Mouse (Mus musculus): ENCODE data around the gene Chchd3. TPM values are rescaled to one million over a fixed set of nuclear protein-coding genes. Genes with fewer than 3 reads are reported as not detected.

Gene Chchd3
- polyA plus RNA-seq, 1 experiment = 85.6 TPM

DNA sequence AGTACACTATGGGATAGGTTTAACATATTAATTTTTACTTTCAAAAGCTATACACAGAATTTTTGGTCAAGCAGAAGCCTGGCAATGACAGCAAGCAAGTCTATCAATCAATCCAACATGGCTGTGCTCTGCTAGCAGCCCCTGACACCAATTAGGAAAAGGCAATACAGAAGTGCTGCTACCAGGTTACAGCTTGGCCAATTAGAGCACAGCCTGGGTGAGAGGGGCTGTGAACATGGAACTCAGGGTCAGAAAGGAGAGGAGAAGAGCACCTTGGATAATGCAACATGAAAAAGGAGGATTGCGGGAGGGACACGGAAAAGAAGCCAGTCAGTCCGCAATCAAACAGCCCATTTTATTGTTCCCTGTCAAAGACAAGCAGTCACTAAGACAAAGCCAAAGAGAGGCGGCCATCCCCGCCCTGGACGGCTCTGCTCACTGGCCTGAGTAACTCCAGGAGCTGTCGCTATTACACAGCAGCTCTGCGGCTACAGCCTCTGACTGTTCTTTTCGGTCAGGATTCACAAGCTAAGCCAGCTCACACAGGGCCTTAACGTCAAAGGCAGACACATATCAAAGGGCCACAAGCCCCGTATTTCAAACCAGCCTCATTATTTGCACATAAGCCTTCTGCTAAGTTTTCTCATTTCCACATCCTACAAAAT, 128.8 kb downstream of the Chchd3 start:
- peak; percentile 68 for DNase-seq (ENCODE audit: low read depth)
- TF ChIP-seq POLR2A (IDR thresholded peaks at IDR 0.05; ENCODE audit: borderline replicate concordance, extremely low read depth, insufficient read depth, insufficient read length, poor library complexity, severe bottlenecking) (no peak), CTCF (IDR thresholded peaks at IDR 0.05; ENCODE audit: borderline replicate concordance, extremely low read depth, insufficient read depth, insufficient read length) (no peak)

DNA sequence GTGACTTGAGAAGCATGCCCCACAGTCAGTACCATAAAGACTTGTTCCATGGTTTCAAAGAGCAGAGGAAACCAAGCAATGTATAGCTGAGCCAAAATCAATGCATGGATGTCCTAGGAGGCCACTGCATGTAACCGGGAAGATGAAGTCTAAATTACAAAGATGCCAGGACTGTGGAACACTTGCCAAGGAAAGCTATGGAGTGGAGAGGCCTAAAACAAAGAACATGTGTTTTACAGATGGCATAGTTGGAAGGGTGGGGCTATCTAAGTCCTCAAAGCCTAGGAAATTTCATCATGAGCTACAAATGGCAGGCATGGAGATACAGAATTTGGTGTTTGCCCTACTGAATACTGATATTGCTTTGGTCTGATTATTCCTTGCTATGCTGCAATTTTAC, 137.7 kb downstream of the Chchd3 start:
- TF ChIP-seq CTCF (IDR thresholded peaks at IDR 0.05; ENCODE audit: borderline replicate concordance, extremely low read depth, insufficient read depth, insufficient read length) = no peak
- no peak for TF ChIP-seq POLR2A (IDR thresholded peaks at IDR 0.05; ENCODE audit: borderline replicate concordance, extremely low read depth, insufficient read depth, insufficient read length, poor library complexity, severe bottlenecking)

GRCm38 (mm10) chr6:32920091-32920490, 140.0 kb downstream of the Chchd3 start:
- no peak for DNase-seq (ENCODE audit: low read depth)
- TF ChIP-seq POLR2A (IDR thresholded peaks at IDR 0.05; ENCODE audit: borderline replicate concordance, extremely low read depth, insufficient read depth, insufficient read length, poor library complexity, severe bottlenecking) (no peak), CTCF (IDR thresholded peaks at IDR 0.05; ENCODE audit: borderline replicate concordance, extremely low read depth, insufficient read depth, insufficient read length) (no peak)

More for the DNA sequence above, 137.7 kb downstream of the Chchd3 start:
- DNase-seq (ENCODE audit: low read depth) = no peak

- DNase-seq (ENCODE audit: low read depth) = no peak
- TF ChIP-seq POLR2A (IDR thresholded peaks at IDR 0.05; ENCODE audit: borderline replicate concordance, extremely low read depth, insufficient read depth, insufficient read length, poor library complexity, severe bottlenecking) (no peak), CTCF (IDR thresholded peaks at IDR 0.05; ENCODE audit: borderline replicate concordance, extremely low read depth, insufficient read depth, insufficient read length) (no peak)
These were observed 149.4 kb downstream of the Chchd3 start for GRCm38 (mm10) chr6:32910692-32911091.

GRCm38 (mm10) chr6:32899061-32899460, 161.0 kb downstream of the Chchd3 start:
- no peak for TF ChIP-seq POLR2A (IDR thresholded peaks at IDR 0.05; ENCODE audit: borderline replicate concordance, extremely low read depth, insufficient read depth, insufficient read length, poor library complexity, severe bottlenecking)
- no peak for TF ChIP-seq CTCF (IDR thresholded peaks at IDR 0.05; ENCODE audit: borderline replicate concordance, extremely low read depth, insufficient read depth, insufficient read length)

DNA sequence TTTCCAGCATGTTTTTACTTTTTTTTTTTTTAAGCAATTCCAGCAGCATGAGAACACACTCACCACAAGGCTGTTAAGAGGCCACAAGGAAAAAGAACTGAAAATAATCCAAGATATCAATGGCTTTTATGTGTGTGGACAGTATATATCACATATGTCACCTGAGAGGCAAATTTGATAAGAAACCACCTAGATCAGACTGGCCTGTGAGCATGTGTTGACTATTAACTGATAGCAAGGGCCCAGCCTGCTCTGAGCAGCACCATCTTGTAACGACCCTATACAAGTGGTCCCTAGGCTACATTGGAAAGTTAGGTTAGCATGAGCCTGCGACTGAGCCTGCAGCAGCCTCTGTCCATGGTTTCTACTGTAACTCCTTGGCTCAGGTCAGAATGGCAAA, 166.0 kb downstream of the Chchd3 start:
- DNase-seq (ENCODE audit: low read depth) = no peak
- TF ChIP-seq CTCF (IDR thresholded peaks at IDR 0.05; ENCODE audit: borderline replicate concordance, extremely low read depth, insufficient read depth, insufficient read length) (no peak), POLR2A (IDR thresholded peaks at IDR 0.05; ENCODE audit: borderline replicate concordance, extremely low read depth, insufficient read depth, insufficient read length, poor library complexity, severe bottlenecking) (no peak)

More at GRCm38 (mm10) chr6:32899061-32899460, 161.0 kb downstream of the Chchd3 start:
- no peak for DNase-seq (ENCODE audit: low read depth)

GRCm38 (mm10) chr6:32890726-32891125, 169.3 kb downstream of the Chchd3 start:
- no peak for DNase-seq (ENCODE audit: low read depth)
- TF ChIP-seq CTCF (IDR thresholded peaks at IDR 0.05; ENCODE audit: borderline replicate concordance, extremely low read depth, insufficient read depth, insufficient read length) (no peak), POLR2A (IDR thresholded peaks at IDR 0.05; ENCODE audit: borderline replicate concordance, extremely low read depth, insufficient read depth, insufficient read length, poor library complexity, severe bottlenecking) (no peak)

DNA sequence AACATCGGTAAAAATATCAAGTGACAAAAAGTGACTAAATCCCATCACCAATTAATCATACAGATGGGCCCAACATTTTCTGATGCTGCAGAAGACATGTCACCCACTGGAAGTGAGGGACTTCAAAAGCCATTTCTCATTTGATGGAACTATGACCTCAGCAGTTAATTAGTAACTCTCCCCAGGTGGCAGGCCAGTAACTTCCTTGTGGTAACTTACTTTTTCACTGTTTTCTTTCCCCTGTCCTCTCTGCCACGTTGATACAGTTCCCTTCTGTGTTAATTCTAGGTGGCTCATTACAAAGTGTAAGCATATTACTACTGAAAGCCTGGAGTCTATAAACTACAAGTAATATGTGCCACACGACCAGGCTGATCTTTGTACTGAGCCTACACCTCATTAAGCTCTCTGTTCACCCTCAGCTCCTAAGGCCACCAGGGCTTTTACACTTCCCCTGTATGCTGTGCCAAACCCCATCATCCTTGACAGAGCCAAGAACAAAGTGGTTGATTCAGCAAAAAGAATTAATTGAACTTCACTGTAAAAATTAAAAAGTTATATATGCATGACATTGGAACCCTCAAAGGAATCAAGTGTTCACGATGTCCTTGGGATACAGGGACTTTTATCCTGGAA, 171.0 kb downstream of the Chchd3 start:
- TF ChIP-seq CTCF (IDR thresholded peaks at IDR 0.05; ENCODE audit: borderline replicate concordance, extremely low read depth, insufficient read depth, insufficient read length) (no peak), POLR2A (IDR thresholded peaks at IDR 0.05; ENCODE audit: borderline replicate concordance, extremely low read depth, insufficient read depth, insufficient read length, poor library complexity, severe bottlenecking) (no peak)

GRCm38 (mm10) chr6:32878586-32878985, 181.5 kb downstream of the Chchd3 start:
- peak; percentile 51 for DNase-seq (ENCODE audit: low read depth)
- TF ChIP-seq POLR2A (IDR thresholded peaks at IDR 0.05; ENCODE audit: borderline replicate concordance, extremely low read depth, insufficient read depth, insufficient read length, poor library complexity, severe bottlenecking) (no peak), CTCF (IDR thresholded peaks at IDR 0.05; ENCODE audit: borderline replicate concordance, extremely low read depth, insufficient read depth, insufficient read length) (no peak)

More for the DNA sequence above, 171.0 kb downstream of the Chchd3 start:
- DNase-seq (ENCODE audit: low read depth) = no peak

DNA sequence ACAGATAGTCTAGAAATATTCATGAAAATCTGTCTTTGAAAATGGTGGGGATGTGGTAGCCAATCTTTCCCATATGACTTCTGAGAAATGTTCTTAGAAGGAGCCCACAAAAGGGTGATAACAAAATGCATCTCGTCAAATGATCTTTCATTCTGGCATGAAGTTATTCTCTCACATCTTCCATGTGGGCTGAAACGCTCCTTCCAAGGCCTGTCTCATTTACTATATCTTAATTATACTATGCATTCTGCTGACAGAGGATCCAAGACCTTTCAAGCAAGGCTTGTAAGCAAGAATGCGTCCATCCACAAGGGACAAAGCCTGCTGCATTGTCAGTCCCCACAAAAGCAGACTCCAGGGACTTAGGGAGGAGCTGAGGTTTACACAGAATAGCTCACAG, 185.9 kb downstream of the Chchd3 start:
- peak; percentile 38 for DNase-seq (ENCODE audit: low read depth)
- TF ChIP-seq CTCF (IDR thresholded peaks at IDR 0.05; ENCODE audit: borderline replicate concordance, extremely low read depth, insufficient read depth, insufficient read length) = no peak
- TF ChIP-seq POLR2A (IDR thresholded peaks at IDR 0.05; ENCODE audit: borderline replicate concordance, extremely low read depth, insufficient read depth, insufficient read length, poor library complexity, severe bottlenecking) = no peak

- TF ChIP-seq CTCF (IDR thresholded peaks at IDR 0.05; ENCODE audit: borderline replicate concordance, extremely low read depth, insufficient read depth, insufficient read length) = no peak
- no peak for TF ChIP-seq POLR2A (IDR thresholded peaks at IDR 0.05; ENCODE audit: borderline replicate concordance, extremely low read depth, insufficient read depth, insufficient read length, poor library complexity, severe bottlenecking)
- DNase-seq (ENCODE audit: low read depth) = no peak
These were observed 187.3 kb downstream of the Chchd3 start for GRCm38 (mm10) chr6:32872805-32873204.

DNA sequence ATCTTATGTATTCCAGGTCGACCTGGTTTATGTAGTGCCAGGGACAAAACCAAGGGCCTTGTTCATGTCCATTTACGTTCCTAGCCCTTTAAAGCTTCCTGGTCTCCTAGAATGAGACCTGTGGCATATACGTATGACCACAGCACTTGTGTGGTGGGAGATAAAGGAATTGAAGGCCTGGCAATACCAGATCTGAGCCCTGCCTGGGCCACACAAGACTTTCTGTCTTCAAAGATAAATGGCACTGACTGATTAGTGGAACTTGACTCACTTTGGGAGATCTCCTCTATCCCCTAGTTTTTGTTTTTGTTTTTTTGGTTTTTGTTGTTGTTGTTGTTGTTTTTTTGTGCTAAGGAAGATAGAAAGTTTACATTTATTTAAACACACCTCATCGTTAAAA, 209.1 kb downstream of the Chchd3 start:
- DNase-seq (ENCODE audit: low read depth) = no peak
- TF ChIP-seq POLR2A (IDR thresholded peaks at IDR 0.05; ENCODE audit: borderline replicate concordance, extremely low read depth, insufficient read depth, insufficient read length, poor library complexity, severe bottlenecking) = no peak
- TF ChIP-seq CTCF (IDR thresholded peaks at IDR 0.05; ENCODE audit: borderline replicate concordance, extremely low read depth, insufficient read depth, insufficient read length) = no peak

Measured in brain, embryonic 14.5 days (tissue).